Mouse (Mus musculus) thymus, postnatal 4 days (tissue): ENCODE data around the gene Ncan.

Experiments used
- DNase-seq: peaks from one replicate; pipeline ENCODE4 v3.0.0; 2021

Ncan gene

GRCm38 (mm10) chr8:70128435-70128834 lies 7.8 kb upstream of the Ncan start:
- DNase-seq = no peak

DNA sequence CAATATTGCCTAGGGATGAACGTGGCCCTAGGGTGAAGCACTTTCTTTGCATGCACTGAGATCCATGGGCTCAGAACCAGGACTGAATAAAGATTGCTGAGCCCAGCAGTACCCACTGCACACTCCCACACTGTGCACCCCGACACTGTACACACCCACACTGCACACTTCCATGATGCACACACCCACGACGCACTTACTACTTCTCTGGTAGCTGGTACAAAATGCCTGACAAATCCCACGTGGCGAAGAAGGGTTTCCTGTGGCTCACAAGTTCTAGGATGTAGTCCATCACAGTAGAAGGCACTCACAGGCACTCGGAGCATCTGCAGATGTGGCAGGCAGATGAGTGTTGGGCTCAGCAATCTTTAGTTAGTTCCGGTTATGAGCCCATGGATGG lies 4.3 kb upstream of the Ncan start:
- no peak for DNase-seq

- peak; percentile 40 for DNase-seq
Observed at GRCm38 (mm10) chr8:70122863-70123262, 2.2 kb upstream of the Ncan start.

- DNase-seq = peak; percentile 30
Observed at GRCm38 (mm10) chr8:70118726-70119700, 1.7 kb downstream of the Ncan start.

GRCm38 (mm10) chr8:70117611-70118010 lies 3.1 kb downstream of the Ncan start:
- DNase-seq = peak; percentile 59

DNA sequence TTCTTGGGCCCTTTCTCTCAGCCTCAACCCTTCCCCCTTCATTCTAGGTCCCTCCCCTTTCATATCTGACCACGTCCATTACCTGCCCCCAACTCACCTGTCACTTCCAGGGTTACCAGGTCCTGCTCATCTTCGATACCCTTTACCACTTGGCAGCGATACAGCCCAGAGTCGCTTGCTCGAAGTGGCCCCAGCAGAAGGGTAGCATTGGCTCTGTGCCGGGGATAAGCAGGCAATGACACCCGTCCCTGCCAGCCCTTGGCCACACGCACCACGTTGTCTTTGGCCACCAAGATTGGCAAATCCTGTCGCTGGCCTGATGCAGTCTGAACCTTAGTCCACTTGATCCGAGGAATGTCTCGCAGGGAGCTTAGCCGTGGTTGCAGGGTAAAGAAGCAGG lies 5.8 kb downstream of the Ncan start:
- DNase-seq = no peak

GRCm38 (mm10) chr8:70114488-70114887 lies 6.2 kb downstream of the Ncan start:
- no peak for DNase-seq

DNA sequence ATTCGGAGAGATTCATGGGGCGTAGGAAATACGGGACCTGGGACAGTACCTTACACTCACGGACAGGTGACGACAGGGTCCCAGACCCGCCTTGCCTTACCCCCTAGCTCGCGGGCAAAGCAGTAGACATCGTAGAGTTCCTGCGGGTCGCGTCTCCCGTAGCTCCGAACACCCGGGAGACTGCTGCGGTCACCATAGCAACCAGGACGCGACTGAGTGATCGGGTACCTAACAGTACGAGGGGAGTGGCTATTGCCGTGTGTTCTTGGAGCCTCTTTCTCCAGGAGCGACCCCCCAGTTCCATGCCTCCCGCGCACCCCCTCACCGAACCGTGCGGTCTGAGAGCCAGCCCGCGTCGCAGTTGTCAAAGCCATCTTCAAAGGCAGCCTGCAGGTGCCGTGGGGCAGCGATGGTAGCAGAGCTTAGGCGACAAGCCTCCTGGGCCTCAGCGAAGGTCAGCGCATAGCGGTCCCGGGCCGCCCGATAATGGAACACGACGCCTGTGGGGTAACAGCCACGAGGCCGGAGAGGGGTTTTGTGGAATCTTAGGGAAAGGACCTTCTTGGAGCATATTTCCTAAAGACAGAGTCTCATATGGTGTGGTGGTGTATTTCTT lies 8.2 kb downstream of the Ncan start:
- peak; percentile 40 for DNase-seq

DNA sequence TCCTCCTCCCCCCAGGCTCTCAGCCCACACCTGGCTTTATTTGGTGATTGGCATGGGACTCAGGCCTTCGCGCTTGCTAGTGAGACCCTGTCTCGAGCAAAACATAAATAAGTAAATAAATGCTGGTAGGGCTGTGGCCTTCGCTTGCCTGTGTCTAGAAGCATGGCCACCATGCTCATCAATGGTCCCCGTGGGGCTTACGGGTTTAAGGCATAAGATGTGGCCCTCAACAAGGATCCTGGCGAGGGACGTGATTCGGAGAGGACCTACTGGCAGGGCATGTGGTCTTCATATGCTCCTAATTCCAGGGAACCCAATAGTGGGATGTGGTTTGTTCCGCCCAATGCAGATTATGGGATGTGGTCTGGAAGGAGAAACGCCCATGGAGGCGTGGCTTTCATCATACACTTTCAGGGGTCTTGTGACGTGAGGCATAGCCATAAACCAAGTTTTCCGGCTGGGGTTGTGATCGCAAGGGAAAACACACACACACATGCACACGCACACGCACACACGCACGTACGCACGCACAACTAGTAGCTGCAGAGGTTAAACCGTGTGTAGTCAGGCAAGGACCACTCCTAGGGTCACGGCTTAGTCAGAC lies 9.4 kb downstream of the Ncan start:
- DNase-seq = no peak

- DNase-seq = no peak
Observed at GRCm38 (mm10) chr8:70110451-70110850, 10.2 kb downstream of the Ncan start.

DNA sequence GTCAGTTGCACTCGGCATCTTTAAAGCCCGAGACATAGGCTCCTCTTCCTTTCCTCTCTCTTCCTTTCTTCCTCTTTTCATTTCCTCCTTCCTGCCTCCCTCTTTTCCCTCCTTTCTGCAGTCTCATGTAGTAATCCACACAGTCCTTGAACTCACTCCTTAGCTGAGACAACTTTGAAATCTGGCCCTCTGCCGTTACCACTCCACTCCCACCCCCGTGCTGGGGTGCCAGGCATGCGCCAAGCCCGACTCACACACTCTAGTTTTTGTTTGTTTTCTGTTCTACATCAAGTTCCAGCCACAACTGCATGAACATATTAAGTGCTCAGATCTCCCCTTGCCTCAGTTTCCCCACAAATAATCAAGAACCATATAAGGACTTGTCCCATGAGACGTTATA lies 15.8 kb downstream of the Ncan start:
- DNase-seq = no peak

DNA sequence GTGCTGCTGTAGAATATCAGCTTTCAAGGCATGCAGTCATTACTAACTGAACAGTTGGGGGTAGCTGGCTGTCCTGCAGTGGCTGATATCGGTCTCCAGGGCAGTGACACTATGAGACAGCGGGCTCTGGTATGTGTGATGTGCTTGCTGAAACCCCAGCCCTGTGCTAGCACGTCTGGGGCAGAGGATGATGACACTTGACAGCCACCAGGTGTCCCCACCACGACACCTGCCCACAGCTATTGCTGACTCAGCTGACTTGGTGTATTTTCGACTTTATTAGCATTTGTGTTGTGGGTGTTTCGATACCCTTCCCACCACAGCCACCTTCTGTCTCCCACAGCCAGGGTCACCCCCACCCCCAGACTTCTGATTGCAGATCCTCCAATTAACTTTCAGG lies 16.2 kb downstream of the Ncan start:
- DNase-seq = peak; percentile 81

- DNase-seq = no peak
Observed at GRCm38 (mm10) chr8:70100241-70100640, 20.4 kb downstream of the Ncan start.

DNA sequence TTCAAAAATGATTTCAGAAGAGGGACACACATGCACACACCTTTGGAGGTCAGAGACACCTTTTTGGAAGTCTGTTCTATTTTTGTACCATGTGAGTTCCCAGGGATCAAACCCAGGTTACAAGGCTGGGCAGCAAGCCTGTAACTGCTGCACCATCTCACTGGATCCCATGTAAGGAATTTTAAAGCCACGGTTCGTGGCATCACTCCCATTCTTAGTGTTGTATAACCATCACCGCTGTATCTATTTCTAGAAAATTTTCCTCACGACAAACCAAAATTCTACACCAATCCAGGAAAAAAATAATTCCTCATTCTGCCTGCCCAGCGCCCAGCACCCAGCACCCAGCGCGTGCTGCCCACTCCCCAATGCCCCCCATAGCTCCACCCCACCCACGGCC lies 21.4 kb downstream of the Ncan start:
- DNase-seq = no peak

GRCm38 (mm10) chr8:70092786-70093185 lies 27.9 kb downstream of the Ncan start:
- DNase-seq = no peak

GRCm38 (mm10) chr8:70089296-70089960 lies 31.2 kb downstream of the Ncan start:
- no peak for DNase-seq

DNA sequence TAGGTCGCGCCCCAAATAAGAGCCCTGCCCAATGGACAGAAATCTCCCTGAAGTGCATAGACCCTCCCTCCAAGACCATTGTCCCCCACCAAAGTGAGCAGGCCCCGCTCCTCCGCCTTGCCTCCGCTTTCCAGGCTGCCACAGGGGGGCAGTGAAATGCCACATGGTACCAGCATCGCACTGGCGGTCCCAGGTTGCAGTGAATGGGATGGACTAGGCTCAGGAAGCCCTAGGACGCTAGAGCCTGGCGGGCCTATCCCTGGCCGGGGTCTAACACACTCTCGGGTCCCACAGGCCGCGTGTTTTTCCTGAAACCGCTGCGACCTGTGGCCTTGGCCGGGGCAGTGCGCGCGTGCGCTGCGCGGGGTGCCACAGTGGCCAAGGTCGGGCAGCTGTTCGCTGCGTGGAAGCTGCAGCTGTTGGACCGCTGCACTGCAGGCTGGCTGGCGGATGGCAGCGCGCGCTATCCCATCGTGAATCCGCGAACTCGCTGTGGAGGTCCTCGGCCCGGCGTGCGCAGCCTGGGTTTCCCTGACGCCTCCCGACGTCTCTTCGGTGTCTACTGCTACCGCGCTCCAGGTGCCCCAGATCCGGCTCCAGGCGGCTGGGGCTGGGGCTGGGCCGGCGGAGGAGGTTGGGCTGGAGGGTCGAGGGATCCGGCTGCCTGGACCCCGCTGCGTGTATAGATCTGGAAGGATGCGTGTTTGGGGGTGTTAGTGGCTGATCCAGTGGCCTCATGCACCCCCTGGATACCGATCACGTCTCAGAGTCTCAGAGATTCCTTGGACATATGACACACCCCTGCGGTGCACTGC lies 32.6 kb downstream of the Ncan start:
- DNase-seq = peak; percentile 60

- DNase-seq = no peak
Observed at GRCm38 (mm10) chr8:70087237-70087636, 33.4 kb downstream of the Ncan start.

- DNase-seq = no peak
Observed at GRCm38 (mm10) chr8:70086151-70086550, 34.5 kb downstream of the Ncan start.

DNA sequence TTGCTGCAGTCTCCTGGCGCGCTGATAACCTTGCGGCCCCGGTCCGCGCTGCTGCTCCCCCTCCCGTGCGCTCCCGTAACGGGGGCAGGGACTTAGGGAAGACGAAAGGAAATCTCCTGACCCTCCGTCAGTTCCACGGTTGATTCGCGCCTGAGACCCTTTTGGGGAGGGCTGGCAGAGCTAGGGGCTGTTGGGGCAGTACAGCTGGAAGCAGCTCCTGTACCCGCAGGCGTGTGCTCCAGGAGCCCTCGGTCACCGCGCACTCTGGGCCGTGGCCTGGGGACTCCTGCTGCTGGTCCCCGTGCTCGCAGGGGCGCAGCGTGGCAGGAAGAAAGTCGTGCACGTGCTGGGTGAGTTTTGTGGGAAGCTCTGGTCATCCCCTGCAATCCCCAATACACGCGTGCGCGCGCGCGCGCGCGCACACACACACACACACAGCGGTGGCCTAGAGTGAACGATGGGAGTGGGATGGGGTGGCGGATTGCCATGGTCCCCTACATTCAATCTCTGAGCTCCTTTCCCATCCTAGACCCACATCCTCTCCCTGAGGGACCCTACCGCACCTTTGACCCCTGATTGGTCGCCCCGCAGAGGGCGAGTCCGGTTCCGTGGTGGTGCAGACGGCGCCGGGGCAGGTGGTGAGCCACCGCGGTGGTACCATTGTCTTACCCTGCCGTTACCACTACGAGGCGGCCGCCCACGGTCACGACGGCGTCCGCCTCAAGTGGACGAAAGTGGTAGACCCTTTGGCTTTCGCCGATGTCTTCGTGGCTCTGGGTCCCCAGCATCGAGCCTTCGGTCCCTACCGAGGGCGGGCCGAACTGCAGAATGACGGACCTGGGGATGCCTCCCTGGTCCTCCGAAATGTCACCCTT lies 36.2 kb downstream of the Ncan start:
- peak; percentile 24 for DNase-seq

DNA sequence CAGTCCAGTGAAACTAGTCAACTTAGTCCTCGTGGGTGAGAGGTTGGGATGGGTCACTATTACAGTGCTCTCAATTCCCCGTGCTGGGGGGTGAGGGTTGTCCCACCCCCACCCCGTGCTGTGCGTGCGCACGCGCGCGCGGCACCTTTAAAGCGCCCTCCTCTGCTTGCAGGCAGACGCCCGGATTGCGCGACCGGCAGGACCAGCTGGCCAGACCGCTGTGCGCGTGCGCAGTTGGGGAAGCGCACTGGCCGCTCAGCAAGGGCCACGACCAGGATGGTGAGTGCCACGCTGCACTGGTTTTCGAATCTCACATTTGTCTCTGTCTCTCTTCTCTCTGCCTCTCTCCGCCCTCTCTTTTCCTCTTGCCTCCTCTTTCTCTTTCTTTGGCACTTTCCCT lies 37.4 kb downstream of the Ncan start, which contains the start of gene Hapln4:
Gene Hapln4 (plus strand): TSS at position 173 of the 400 bp plus-strand sequence.
- DNase-seq = peak; percentile 23
